Mouse (Mus musculus) lung, postnatal 0 days (tissue): Measurements from ENCODE around the gene Cacybp.

Source experiments
- CTCF ChIP-seq: IDR thresholded peaks from 2 replicates; pipeline ENCODE4 v1.5.1; 2016; ENCODE audit warnings: antibody characterized with exemption, mild to moderate bottlenecking
- EP300 ChIP-seq: IDR thresholded peaks from 2 replicates; pipeline ENCODE4 v1.6.1; 2016; ENCODE audit warnings: antibody characterized with exemption, mild to moderate bottlenecking, control low read depth

DNA sequence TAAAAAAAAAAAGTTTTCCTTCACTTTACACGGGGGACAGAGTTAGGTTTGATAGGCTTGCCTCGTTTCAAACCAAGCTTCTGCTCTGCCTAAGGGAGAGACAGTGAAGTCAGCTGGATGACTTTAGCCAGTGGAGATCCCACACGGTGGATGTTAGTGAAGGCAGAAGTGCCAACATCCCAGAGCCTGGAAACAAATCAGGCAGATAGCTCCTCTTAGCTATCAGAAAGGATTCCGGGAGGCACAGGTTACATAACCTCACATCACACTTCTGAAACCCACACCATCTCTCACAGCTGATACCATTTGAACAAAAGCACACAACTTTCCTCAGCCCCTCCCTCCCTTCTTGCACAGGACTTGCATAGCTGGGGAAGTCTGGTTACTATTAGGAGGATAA is 38.1 kb upstream of the Cacybp start:
- TF ChIP-seq CTCF: no peak
- no peak for TF ChIP-seq EP300
